Mouse (Mus musculus): ENCODE data around the gene Mthfsl.
"Not testable (repeated sequence)": the region's sequence is repeated elsewhere in the genome, so short reads cannot be mapped to it uniquely, and the experiment has no call there.

GRCm38 (mm10) chr9:88719073-88719921 lies 799 bp downstream of the Mthfsl start:
- TF ChIP-seq FOSL1 (IDR thresholded peaks at IDR 0.05; ENCODE audit: insufficient read depth, low read length, poor library complexity, severe bottlenecking); MYOD1 (IDR thresholded peaks at IDR 0.05; ENCODE audit: control insufficient read depth, insufficient read length, low read depth): not testable (repeated sequence)
